Mouse (Mus musculus): ENCODE data around the gene Iffo2.
A peak's percentile ranks its signal among the peaks of the same experiment; 100 is the strongest.

Gene Iffo2

DNA sequence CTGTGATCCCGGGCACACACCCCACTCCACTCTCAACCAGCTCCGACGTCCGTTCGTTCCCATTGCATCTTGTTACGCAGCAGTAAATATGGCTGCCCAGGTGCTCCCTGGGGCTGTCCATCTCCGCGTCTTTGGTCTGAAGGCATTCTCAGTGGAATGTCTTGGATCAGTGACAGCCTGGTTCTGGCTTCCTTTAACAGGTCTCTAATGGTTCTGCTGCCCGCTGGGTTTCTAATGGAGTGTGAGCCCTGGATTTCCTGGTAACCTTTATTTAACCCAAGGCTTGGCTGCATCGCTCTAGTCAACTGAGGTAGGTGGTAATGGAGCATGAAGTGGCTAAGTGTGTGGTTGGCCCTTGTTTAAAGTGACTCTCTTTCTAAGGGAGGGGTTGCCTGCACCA lies 1.7 kb downstream of the Iffo2 start:
- DNase-seq (ENCODE audit: low spot score in 2 of 2), result no peak

DNA sequence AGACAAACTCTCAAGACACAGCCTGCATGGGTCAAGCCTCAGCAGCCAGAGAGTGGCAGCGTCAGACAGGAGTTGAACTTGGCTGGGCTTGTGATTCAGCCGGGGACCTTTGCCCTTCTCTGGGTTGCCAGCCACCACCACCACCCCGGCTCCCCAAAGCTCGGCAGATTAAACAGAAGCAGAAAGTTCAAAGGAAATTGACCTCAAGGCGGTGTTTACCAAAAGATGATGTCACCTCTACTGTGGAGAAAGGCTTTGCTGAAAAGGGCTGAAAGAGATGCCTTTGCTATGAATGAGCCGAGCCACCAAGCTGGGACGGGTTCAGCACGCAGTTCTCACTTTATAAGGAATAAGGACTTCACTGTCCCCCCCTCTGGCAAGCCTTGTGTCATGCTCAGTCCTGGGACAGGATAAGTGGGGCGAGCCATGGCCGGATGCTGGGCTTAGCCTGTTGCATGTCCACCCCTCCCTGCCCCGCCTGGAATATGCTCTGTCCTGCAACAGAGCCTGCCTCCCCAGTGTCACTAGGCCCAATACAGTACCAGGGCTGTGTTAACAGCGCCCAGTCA lies 4.9 kb downstream of the Iffo2 start:
- DNase-seq (ENCODE audit: low spot score in 2 of 2), result peak; percentile 68 to 77

DNA sequence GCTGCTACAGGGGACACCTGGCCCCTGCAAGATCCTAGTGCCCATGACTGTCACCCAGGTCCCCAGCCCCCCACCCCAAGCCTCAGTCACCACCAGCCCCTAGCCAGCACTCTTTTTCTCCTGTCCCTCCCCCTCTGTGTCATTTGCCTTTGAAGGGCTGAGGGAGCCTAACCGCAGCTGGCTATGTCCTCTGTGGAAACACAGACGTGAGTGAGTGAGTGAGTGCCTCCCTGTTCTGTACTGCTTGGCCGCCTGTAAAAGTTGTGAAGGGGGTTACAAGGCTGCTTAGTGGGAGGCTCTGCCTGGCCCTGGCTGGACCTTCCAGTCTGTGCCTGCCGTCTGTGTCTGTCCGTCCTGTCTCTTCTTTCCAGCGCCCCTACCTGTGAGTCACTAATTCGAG lies 5.4 kb downstream of the Iffo2 start:
- DNase-seq (ENCODE audit: low spot score in 2 of 2), result no peak

DNA sequence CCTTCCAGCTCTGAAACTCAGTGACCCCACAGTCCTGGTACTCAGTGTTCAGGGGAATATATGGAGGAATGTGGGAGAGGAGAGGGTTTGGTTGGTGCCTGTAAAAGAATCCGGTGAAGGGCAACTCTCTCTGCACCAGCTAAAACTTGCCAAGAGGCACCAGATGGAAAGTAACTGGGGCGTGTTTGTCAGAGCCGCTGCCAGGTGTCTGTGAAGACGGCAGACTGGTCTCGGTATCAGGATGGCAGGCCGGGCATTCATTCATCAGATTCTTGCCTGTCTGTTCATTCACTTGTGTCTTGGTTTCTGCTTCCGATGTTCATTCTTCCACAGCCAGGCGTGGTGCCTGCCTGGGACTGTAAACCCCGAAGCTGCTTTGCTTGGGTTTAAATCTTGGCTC lies 6.4 kb downstream of the Iffo2 start:
- DNase-seq (ENCODE audit: low spot score in 2 of 2), result no peak

DNA sequence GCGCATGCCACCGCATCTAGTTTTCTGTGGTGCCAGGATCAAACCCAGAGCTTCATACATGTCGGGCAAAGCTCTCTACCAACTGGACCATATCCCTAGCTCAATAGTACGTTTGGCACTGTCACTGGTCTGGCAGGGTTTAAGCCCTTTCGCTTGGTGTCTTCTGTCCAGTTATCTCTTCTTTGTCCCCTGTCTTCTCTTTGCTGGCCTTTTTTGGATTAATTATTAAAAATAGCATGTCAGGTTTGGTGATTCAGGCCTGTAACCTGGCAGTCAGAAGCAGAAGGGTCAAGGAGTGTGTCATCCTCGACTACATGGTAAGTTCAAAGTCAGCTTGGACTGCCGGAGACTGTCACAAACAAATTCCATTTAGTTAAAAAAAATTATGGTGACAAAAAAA lies 10.4 kb downstream of the Iffo2 start:
- DNase-seq (ENCODE audit: low spot score in 2 of 2), result no peak

DNA sequence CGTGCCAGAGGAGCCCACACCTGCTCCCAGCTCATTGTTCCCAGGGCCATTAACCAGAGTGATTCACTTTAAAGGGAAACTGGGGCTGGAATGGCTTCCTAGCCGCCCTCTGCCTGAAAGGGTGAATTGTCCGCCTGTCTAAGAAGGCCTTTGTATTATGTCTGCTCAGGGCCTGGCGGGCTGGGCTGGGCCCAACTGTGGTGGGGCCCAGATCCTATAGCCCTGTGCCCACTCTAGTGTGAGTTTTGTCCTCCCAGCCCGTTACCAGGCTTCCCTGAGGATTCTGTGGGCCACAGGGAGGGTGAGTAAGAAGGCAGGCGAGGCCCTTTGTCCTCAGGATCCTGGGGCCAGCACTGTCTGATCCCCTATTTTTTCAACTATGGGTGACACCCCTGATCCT lies 15.4 kb downstream of the Iffo2 start:
- no peak for DNase-seq (ENCODE audit: low spot score in 2 of 2)

DNA sequence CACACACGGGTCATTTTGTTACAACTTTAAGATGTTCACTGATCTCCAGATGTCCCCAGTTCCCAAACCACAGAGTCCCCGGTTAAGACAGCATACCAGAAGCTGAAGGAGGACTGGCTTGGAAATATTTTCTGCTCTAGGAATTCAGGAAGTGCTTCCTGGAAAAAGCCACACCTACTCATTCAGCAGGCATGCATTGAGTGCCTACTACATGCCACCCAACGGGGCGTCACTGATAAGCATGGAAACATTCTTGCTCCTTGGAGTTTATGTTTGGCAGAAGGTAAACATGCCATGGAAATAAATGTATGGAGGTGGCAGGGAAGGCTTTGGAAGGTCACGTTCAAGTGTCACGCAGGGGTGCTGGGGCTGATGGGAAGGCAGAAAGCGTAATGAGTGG lies 19.1 kb downstream of the Iffo2 start:
- DNase-seq (ENCODE audit: low spot score in 2 of 2), result no peak

DNA sequence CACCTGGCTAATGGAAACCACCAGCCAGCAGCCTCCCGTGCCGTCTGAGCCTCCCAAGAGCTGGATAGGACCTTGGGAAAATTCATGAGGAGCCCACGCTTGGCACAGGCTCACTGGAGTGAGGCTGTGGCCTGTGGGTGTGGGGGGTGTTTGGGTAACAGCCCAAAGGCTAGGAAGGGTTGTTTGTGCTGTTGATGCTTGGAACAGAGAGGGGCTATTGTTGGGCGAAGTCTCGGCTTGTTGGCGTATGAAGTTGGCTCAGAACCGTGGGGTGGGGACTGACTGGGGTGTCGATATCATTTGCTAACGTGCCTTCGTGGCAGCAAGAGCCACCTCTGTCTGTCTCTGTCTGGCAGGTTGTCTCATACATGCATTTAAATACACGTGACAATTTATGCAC lies 24.9 kb downstream of the Iffo2 start:
- DNase-seq (ENCODE audit: low spot score in 2 of 2), result no peak

DNA sequence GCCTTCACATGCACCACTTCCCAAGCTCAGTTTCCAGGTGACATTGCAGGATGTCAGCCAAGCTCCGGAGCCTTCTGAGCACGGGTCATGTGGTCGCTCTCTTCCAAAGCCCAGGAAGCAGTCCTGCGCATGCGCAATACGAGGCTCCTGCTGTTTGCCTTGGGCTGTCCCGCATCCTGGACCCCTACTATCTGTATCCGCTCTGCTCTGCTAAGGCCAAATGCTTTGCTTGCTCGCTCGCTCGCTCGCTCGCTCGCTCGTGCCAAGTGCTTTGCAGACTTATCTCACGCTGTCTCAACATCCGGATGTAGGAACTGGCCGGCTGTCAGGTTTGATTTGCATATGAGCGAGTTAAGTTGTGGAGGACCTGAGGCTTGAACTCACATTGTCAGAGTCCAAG lies 25.6 kb downstream of the Iffo2 start:
- DNase-seq (ENCODE audit: low spot score in 2 of 2), result no peak

DNA sequence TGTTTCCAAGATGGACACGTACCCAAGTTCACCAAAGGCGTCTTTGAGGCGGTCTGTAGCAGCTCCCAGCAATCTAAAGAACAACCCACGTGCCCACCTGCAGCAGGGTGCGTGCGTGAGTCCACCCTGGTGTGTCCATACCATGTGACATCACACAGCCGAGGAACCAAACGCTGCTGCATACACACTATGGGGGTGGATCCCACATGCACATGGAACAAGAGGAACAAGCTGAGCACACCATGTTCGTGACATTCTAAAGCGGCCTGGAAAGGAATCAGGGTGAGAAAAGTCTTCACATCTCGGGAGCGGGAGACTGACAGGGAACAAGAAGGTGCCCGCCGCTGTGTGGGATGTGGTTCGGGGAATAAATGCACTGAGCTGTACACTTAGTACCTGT lies 38.0 kb downstream of the Iffo2 start:
- no peak for DNase-seq (ENCODE audit: low spot score in 2 of 2)

DNA sequence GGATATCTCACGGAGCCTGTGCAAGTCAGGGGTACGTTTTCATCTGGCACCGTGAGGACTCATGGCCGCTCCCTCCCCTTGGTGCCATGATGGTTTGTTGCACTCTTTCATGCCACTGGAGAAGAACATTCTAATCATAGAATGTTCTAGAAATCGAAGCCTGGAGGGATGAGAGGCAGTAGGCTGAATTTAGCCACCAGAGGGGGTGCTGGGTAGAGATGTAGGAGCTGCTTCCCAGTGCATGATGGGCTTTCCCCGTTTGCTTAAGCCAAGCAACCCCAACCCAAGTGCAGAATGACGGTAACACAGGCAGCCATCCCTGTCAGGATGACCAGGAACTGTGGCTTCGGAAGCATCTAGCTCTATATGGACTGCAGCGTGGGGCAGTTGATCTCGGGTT lies 40.4 kb downstream of the Iffo2 start:
- DNase-seq (ENCODE audit: low spot score in 2 of 2), result no peak

DNA sequence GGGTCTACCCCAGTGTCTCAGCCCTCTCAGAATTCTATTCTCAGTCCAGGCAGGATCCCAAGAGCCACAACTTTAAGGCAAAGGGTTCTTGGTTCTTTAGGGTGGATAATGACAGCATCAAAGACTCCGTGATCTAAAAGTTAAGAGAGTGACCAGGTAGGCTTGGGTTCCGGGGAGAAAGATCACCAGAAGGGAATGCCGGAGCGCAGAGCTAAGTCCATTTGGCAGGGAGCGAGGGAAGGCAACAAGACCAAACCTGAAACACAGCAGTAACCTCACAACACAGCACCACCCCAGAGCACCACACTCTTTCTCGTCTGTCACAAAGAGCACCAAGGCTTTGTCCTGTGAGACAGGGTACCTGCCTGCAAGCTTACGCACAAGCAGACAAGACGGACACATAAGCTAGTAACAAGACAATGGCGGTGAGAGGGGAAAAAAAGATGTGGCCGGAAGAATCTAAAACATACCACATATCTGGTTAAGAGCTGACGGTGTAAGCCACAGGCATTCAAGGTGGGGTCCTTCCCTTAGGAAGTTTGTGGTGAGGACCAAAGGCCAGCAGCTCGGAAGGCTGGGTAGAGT lies 42.7 kb downstream of the Iffo2 start:
- no peak for DNase-seq (ENCODE audit: low spot score in 2 of 2)

DNA sequence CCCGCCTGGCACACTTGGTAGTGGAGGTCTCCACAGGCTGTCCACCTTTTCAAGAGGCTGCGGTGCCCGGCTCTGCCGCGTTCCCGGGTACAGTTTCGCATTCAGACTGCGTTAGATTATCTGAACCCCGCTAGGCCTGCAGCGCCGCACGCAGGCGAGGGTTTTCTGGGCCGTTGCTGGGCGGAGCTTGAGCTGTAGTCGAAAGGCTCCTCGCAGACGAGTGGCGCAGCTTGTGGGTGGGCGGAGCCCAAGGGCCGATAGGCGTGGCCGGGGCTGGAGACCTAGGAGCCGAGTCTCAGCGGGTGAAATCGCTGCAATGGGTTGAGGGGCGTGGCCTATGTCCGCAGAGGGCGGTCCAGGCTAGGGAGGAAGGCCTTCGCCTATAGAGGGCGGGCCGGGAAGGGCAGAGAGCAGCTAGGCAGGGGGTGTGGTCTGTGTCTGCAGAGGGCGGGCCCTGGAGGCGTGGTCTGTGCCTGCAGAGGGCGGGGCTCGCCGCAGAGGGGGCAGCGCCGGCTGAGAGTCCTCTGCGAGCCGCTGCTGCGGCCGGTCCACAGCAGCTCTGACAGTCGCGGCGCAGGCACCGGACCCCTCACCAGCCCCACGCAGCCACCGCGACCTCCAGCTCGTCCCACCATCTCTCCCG lies 43.9 kb downstream of the Iffo2 start:
- peak; percentile 97 to 99 for DNase-seq (ENCODE audit: low spot score in 2 of 2)

DNA sequence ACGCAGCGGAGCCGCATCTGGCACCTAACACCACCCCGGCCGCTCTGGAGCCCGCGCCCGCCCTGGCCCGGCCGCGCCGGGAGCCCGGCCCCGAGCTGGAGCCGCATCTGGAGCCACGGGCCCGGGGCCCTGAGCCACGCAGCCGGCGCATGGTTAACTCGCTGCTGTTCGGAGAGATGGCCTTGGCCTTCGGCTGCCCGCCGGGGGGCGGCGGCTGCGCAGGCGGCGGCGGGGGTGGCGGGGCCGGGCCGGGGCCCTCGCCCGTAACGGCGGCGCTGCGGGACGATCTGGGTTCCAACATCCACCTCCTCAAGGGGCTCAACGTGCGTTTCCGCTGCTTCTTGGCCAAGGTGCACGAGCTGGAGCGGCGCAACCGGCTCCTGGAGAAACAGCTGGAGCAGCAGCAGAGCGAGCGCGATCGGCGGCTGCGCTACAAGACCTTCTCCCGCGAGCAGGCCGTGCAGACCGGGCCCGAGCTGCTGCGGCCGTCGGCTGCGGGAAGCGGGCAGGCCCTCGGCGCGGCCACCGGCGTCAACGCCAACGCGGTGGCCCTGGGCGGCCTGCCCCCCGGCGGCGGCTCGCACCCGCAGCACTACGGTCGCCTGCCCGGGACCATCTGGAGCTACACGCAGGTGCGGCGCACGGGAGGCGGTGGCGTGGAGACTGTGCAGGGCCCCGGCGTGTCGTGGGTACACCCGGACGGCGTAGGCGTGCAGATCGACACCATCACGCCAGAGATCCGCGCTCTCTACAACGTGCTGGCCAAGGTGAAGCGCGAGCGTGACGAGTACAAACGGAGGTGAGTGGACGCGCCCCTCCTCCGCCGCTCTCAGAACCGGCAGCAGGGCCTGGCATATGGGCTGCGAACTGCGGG lies 44.7 kb downstream of the Iffo2 start:
- peak in 1 of 2 experiments; percentile 39 for DNase-seq (ENCODE audit: low spot score in 2 of 2)

DNA sequence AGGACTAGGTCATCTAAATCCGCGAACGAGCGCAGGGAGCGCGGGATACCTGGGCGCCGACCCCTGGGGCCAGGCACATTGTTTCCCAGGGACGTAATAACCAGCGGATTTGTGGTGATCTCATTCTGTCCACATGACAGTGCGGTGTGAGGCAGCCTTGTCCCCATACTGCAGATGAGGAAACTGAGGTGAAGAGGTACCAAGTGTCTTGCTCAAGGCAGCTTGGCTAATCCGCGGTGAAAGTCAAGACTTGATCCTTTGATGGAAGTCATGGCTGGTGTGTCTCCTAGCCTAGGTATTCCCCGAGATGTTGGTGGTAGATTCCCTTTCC lies 45.3 kb downstream of the Iffo2 start:
- no peak for DNase-seq (ENCODE audit: low spot score in 2 of 2)

DNA sequence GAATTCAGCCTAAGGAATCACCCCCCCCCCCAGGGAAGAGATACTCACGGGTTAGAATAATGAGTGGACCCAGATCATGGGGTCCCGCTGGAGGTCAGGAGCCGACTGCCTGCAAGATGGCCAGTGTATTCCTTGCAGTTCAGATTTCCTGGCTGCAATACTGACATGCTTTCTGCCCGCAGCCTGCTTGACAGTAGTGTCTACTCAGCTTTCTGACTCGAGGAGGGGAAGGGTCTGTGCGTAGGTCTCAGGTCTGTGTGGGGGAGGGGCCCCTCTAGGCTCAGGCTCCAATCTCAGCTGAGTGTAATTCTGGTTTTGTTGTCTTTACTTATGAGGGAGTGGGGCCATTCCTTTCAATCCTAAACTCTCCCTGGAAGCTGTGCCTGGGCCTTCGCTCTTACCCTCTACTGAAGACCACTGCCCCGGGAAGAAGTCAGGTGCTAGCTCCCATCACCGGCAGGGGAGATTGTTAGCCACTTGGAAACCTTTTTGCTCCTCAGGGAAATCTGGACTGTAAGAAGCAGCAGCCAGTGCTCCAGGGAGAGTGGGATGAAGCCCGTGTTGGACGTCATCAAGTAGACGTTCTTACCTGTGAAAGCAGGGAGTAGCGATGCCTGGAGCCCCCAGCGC lies 46.0 kb downstream of the Iffo2 start:
- no peak for DNase-seq (ENCODE audit: low spot score in 2 of 2)

DNA sequence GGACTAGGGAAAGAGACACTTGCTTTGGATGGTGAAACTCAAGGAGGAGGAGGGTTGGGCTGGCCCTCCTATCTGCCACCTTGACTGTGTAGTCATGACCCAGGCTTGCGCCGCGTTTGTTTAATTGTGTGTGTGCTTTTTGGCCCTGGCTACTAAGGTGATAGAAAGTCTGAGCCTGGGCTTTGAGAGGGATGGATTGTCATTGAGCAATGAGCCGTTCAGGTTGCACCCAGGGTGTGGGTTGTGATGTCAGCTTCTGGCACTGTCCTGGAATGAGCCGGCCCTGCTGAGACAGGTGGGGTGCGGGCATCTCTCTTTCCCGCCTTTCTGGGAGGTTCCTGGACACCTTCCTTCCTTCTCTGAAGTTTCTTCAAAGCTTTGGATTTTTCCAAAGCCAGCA lies 46.7 kb downstream of the Iffo2 start:
- no peak for DNase-seq (ENCODE audit: low spot score in 2 of 2)

DNA sequence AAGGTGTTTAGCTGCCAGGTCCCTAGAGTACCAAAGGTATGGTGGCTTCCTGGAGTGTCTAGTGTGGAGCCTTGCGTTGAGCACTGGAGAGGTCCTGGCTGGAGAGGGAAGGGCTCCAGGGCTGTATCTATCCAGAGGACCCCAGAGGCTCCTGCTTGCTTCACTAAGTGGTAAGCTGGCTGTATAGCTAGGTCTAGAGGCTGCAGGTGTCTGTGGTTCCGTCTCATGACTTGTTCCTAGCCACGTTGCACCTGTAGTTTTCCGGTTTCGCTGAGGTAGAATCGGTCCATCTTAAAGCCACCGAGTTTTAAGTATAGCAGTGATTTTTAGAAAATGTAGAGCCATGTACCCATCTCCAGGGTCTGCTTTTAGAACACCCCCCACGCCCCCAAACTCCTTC lies 48.0 kb downstream of the Iffo2 start:
- DNase-seq (ENCODE audit: low spot score in 2 of 2), result no peak

DNA sequence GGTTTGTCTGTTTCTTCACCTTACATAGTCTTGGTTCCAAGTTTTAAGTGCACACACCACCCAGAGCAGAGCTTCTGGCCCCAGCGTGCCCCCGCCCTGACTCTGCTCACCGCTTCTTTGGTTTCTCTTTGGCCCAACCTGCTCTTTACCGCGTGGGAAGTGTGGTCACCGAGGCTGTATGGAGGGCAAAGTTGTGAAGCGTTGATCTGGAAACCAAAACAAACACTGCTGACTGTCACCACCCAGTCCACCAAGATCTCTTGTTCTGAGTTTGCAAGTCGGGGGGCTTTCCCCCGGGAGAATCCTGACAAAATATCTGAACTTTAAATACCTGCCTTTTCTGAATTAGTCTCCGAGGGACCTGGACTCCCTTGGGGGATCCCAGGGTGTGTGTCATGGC lies 48.7 kb downstream of the Iffo2 start:
- no peak for DNase-seq (ENCODE audit: low spot score in 2 of 2)

DNA sequence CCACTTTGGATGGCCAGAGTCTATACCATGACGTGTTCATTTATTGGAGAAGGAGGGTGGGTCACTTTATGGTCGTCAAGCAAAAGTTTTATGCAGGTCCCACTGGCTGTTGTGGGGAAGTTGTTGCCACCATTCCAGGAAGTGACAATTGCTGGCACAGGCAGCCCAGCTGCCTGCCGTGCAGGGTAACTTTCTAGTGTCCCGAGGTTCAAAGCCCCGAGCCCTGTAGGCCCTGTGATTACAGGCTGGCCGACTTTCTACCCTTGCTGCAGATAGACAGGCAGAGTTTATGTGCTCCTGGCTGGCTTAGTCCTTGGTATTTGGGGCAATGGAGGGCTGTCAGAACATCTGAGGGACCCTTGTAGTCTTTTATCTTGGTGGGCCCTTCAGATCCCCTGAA lies 49.1 kb downstream of the Iffo2 start:
- no peak for DNase-seq (ENCODE audit: low spot score in 2 of 2)

DNA sequence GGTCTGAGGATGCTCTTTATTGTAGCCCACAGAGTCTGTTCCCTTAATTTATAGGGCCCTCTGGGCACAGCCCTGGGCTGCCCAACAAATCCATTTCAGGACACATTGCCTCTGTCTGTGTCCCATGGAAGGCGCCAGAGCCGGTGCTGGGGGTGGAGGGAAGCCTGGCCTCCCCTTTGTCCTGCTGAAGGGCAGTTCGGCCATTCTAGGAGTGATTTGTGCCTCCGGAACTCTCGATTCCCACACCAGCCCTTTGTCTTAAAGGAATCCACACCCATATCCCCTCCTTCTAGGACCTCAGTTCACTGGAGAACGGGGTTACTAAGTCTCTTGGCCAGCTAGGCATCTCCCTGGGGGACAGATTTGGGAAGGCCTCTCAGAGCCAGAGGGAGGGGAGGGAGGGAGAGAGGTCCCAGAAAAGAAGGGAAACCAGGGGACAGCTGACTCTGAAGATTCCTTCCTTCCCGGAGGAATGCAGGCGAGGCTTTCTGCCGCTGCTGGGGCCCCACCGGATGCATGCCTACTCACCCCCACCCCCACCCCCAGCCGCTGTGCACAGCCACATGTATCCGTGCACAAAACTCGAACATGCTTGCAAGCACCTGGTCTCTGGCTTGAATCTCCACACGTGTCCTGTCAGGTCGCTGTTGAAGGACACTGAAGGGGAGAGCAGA lies 50.5 kb downstream of the Iffo2 start:
- no peak for DNase-seq (ENCODE audit: low spot score in 2 of 2)
